Mouse (Mus musculus): ENCODE data around the gene Rab6a.
A peak's percentile ranks its signal among the peaks of the same experiment; 100 is the strongest.

Rab6a gene

DNA sequence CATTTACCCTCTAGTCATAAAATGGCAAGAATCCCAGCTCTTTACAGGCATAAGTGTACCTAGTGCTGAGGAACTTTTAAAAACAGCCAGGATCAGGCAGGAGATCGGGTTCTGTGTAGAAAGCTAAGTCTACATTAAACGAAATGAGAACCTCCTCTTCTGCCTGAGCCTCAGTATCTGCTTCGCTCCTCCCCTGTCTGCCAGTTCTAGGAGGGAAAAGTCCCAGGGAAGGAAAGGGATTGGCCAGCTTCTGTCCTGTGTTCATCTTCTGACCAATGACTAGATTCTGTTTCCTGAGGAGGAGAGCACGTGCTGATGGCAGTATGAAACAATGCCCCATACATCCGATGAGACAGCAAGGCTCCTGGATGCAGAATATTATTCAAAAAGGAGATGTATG lies 73.9 kb downstream of the Rab6a start:
- DNase-seq (ENCODE audit: inconsistent ontology term) = no peak

DNA sequence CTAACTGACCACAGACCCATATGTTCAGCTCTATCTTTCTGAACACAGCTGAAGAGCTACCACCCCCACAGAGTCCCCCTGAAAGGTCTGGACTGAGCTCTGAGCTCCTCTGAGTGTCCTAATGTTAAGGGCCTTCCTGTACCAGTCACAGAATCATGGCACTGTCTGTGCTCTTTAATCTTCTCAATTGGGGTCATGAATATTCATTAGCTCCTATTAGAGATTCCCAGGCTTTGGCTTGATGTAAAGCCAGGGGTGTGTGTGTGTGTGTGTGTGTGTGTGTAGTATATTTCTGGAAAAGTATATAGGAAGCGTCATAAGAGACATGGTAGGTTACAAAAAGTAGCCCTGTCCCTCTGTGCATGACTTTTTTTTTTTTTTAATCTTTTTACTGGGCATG lies 76.0 kb downstream of the Rab6a start:
- DNase-seq (ENCODE audit: inconsistent ontology term) = no peak

DNA sequence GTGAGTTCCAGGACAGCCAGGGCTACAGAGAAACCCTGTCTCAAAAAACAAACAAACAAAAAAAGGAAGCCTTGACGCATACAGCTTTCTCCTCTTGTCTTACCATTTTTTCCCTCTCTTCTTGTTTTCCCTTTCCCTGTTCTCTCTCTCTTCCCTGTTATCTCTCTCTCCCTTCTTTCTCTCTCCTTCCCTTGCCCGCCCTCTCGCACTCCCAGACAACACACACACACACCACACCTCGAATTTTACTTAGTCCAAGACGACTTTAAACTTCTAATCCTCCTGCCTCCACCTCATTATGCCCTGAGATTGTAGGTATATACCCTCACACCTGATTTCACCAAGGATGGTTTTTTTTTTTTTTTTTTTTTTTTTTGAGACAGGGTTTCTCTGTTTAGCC lies 76.9 kb downstream of the Rab6a start:
- no peak for DNase-seq (ENCODE audit: inconsistent ontology term)

DNA sequence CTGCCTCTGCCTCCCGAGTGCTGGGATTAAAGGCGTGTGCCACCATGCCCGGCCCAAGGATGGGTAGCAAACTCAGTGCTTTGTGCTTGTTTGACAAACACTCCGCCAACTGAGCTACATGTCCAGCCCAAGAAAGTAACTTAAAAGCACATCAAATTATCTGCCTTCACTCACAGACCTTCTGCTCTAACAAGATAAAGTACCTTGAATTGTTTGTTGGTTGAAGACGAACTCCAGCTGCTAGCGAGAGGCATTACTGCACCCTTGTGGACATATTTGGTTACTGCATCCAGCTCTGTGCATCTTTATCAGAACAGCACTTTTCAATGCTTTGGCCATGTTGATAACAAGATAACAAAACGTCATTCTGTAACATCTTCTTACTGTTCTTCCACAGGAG lies 77.3 kb downstream of the Rab6a start:
- DNase-seq (ENCODE audit: inconsistent ontology term) = peak; percentile 52

DNA sequence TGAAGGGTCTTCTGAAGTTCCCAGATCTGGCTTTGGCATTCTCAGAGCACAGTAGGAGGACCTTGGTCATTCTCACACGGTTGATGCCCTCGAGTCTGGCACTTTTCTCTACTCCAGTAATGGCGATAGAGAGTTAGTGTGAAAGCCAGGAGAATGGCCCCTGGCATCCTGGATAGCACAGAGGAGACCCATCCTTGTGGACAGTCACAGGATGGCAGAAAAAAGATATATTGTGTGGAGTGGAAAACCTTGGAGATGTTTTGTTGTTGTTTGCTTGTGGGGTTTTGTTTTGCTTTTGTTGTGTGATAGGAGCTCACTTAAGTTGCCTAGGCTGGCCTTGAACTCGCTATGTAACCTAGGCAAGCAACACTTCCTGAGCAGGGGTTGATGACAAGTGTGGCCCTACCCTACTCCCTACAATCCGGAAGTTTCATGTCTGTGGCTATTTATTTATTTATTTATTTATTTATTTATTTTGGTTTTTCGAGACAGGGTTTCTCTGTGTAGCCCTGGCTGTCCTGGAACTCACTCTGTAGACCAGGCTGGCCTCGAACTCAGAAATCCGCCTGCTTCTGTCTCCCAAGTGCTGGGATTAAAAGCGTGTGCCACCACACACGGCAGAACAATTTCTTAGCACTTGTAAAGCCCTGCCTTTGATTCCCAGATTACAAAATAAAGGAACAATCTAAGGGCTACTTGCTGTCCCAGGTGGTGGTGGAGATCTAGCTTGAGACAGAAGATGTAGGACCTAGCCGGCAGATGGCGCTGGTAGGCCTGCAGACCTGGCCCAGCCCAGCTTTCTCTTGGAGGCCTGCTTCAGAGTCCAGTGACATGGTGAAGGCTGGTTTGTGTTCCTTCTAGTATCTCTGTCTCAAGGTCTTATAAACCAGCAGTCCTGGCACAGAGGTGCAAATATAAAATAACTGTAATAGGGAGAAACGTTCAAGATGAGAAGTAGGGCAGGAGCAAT lies 78.1 kb downstream of the Rab6a start:
- peak; percentile 60 for DNase-seq (ENCODE audit: inconsistent ontology term)

DNA sequence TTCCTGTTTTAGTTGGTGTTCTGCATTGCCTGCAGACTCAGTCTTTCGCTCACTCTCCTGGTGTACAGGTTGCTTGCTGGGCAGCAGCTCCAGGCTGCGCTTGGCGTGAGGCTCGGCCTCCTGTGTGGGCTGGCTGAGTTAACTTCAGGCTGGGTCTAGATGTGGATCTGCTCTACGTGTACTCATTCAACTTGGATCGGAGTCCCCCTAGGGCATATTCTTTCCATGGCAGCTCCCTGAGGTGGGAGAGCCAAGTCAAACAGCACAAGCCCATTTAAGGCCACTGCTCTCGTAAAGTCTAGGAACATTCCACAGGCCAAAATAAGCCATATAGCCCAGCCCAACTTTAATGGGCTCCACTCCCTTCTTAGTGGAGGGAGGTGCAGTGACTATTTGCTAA lies 81.3 kb downstream of the Rab6a start:
- DNase-seq (ENCODE audit: inconsistent ontology term) = no peak
